Mouse (Mus musculus) layer of hippocampus, adult 8-10 months (tissue): ENCODE data around the gene Axl. TPM values are rescaled to one million over a fixed set of nuclear protein-coding genes. Genes with fewer than 3 reads are reported as not detected.

ENCODE experiments used
- DNase-seq, 2 experiments: peaks; one replicate each; pipeline ENCODE4 v3.0.0; 2022; ENCODE audit warnings: low spot score in 2 of 2
- total RNA-seq, 4 experiments: library from RNA; stranded (reverse); gene quantifications; 2 replicates each; pipeline ENCODE4 v1.2.4; 2022

Axl gene
- total RNA-seq: 10 to 100 TPM; 40.7 to 75.5 (median 58.6) TPM

DNA sequence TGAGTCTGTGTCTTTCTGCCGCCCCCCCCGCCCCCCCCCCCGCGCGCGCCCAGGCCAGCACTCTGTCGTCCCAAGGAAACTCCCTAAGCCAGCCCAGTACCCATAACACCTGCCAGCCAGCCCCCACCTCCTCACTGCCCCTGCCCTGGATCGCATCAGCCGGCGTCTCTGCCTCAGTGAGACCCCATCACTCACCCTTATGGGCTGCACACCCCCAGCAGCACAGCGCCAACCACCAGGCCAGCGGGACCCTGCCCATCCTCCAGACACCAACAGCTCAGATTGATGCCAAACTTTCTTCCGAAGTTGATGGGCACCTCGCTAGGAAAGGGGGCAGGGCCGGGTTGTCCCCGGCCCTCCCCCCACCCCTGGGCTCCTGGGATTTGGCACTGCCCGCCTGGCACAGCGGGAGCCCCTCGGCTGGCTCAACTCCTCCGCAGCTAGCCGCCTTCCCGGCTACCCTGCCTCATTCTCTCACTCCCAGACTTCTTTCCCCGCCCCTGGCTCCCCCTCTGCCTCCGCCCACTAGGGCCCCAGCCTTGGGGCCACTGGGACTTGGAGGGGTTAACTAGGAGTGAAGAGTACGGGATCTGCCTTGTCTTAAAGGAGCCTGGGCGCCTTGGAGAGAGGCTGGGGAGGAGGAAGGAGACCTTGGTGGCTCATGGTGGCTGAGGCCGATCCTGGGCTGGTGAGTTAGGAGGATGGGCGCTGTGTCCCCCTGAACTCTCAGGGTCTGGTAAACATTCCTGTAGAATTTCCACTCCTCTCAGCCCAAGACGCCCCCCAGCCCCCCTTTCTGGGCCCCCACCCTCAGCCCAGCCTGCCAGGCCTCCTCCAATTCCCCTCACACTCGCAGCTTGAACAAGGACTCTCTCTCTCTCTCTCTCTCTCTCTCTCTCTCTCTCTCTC, at the start of gene Axl:
Axl (minus strand) TSS at position 486 of the 909 bp plus-strand sequence.
- DNase-seq: peak; percentile 42 to 64

DNA sequence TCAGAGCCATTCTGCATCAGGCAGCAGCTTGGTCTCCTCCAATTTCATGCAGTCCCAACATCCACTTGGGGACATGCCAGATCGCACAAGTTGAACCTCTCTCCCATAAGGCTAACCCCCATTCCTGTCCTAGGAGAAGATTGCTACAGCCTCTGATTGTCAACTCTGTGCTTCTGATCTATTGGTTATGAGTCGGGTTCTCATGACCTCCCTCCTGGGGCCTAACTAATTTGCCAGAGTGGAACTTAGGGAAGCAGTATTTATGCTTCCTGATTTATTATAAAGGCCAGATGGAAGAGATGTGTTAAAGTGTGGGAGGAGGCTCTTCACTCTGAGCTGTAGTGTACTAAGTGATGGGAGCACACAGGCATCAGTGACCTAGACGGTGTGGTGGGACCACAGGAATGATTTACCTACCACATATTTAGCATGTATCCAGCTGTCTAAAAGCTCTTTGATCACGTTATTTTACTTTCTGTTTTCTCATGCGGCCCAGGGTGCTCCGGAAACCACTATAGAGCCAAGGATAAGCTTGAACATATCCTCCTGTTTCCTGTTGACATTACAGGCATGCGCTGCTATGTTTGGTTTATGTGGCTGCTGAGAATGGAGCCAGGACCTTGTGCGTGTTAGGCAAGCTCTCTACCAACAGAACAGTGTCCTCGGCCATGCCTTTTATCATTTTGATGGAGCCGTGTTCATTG, 46.8 kb upstream of the Axl start:
- DNase-seq: no peak

DNA sequence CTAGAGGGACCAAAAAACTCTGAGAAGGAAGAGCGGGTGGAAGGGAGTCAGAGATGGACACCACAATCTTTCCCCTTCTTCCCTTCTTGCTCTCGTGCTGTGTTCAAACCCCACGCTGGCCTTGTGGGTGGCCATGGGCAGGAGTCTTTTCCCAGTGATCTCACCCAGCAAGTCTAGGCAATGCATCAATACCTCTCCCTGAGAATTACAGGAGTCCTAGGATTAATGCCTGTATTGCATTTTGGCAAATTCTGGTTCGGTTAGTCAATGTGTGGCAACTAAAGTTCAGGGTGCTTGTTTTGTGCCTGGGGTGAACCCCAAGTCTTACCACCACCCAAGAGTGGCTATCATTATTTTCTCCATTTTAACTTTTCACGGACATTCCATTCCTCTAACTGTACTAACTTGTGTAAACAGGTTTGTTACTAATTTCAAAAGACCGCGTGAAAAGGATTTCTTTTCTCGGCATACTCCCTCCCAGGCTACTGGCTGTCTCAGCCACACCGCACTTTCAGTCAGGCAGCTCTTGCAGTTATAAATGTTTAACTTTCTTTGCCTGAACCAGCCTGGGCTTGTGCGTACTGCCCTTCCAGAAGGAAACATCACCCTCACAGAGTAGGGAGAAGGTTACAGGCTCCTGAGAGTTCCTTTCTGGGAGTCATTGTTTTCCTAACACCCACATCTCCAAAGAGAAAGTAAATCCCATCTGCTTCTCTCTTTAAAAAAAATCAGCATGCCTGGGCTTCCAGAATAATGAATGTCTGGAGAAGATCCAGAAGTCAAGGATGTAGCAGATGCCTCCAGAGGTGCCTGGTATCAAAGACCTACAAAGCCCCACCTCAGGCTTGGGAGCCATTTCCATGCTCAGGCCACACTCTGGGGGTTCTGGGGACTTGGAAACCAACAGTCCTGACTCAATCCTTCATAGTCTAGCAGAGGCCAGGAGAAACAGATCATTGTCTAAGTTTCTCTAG, 43.3 kb upstream of the Axl start:
- DNase-seq: no peak

DNA sequence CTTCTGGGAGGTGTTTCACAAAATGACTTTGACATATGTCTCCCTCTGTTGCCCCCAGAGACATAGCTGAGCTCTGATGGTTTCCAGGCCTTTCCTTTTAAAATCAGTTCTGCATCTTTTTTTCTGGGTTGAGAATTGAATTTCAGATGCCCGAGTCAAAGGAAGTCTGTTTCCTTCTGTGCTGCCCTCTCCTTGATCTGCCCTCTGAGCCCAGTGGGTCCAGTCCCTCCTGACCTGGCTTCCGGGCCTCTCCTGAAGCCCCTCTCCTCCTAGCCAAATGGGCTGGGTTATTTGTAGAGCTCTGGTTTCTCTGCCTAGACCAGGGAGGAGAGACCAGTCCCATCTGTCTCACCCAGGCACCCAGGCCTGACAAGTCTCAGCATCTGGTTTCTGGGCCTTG, 41.7 kb upstream of the Axl start:
- DNase-seq: no peak

DNA sequence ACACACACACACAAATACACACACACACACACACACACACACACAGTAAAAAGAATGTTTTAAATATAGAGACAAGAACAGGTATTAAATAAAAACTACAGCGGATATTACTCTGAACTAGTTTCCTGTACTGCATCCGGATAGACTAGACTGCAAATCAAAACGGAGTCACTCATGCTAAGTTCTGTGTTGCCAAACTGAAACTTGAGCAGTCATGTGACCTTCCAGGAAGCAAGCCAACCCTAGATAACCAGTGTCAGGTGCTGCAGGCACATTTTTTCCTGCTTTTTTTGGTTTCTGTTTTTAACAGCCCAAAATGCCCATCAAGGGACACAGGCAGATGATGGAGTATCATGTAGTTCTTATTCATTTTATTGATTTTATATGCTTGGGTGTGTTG, 38.7 kb upstream of the Axl start:
- no peak for DNase-seq

DNA sequence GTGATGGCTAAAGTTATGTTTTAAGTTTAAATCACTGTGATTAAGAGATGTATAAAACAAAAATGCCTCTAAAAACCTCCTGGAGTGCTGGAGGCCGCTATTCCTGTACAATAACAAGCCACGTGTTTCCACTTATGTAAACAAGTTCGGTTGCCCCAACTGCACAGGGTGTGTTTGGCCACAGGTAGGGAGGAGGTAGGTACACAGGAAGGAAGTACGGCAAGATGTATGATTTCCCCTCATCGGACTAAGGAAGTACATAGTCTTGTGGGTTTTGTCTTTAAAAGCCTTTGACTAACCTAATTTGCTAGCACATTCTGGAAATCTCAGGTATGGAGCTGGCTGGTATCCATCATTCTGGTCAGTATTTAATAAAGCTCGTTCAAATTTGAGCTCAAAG, 37.5 kb upstream of the Axl start:
- DNase-seq: no peak

DNA sequence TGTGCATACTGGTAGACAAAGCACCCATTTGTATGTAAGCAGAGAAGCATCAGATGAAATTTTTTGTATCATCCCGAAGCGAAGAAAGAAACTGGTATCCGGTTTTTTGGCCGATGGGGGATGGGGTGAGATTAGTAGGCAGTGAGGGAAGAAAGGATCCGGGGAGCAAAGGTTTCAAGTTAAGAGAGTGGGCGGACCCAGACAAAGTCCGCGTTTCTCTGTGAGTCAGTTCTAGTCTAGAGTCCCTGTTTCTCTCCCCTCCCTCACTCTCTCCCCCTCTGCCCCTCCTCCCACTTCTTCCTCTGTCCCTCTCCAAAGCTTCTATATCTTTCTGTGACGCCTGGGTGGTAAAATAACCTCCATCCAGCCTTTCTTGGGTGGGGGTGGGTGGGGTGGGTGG, 36.5 kb upstream of the Axl start:
- DNase-seq: no peak

DNA sequence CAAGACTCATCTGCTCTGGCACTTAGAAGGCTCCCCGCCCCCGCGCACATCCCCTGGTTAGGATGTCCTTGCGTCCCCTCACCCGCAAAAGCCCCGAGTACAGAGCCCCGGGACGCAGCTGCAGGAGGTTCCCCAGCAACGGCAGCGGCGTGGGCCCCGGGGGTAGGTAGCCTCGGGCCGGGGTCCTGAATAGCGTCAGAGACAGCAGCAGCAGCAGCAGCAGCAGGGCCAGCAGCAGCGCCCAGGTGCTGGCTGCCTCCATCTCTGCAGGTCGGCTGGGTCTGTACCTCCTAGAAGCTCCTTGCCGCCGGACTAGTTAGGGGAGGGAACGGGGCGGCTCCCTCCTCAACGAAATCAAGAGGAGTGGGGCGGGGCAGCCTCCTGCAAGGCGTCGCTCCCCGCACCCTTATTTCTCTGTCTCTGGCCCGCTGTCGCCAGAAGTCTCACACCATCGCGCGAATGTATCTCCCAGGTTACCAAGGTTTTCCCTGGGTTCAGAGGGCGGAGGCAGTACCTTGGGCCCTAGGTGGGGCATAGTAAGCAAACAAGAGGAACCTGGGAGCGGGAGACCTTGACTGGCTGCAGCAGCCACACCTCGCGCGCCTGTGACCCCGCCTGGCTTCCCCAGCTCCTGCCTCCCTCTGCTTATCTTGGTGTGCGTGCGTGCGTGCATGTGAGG, 27.9 kb upstream of the Axl start, which contains the start of gene Cyp2s1:
Cyp2s1 (minus strand) TSS at position 673 of the 679 bp plus-strand sequence.
- no peak for DNase-seq

DNA sequence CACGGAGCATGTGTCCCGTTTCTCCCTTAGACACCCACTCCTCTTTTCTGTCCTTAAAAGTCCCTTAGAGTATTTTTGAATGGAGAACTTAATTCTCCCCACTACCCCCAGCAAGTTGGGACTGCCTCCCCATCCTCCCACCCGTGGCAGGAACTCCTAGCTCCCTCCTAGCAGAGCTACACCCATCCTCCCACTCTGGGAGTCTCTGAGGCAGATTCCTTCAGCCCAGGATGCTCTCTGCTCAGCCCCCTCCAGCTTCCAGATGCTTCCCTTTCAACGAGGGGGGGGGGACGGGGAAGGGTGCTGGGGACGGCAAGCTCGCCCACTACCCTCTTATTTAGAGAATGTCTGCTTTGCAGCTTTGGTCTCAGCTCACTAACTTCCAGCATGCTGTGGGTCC, 27.1 kb upstream of the Axl start:
- no peak for DNase-seq

DNA sequence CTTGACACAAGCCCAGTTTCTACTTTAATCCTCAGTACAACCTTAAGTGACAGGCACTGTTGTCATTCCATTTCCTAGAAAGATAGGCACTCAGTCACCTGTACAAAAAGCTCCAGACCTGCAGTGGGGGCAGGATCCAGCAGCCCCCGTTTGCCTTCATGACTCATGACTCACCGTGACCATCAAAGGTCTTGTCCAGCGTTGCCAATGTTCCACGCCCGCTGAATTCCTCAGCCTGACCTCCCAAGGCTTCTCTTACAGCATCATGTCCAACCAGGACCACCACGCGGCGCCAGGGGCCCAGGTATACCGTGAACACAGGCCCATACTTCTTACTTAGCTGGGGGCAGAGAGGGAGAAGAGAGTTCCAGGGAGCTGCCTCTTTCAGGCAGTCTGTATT, 26.2 kb upstream of the Axl start:
- DNase-seq: no peak

DNA sequence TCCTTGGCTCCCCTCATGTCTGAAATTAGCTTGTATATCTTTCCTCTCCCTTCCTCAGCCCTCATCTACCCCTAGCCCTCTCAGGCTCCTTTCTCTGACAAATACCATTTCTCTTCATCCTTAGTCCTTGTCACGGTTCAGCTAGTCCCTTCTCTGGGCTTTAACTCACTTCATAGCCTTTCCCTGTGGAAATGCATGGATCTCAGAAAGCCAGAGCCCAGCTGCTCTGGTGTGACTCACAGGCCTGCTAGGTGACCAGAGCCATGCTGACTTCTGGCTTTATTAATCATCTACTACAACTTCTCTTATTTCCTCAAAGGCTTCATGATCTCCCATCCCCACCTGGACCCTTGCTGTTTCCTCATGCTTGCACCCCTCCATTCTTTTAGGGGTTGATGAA, 23.7 kb upstream of the Axl start:
- no peak for DNase-seq

DNA sequence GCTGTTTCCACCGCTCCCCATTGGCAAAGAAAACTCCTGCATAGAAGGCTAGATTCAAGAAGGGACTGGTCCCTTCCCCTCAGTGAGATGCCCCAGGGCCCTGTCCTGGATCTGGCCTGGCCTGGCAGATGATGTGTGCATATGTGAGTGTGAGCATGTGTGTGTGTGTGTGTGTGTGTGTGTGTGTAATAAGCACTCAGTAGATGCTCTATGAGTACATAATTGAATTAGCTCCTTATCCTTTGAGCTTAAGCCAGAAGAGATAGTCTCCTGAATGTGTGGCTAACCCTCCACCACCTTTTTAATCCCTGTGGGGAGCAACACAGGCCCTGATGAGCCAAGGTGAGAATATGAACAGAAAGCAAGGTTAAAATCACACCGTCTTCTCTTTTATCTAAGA, 23.2 kb upstream of the Axl start:
- DNase-seq: no peak

DNA sequence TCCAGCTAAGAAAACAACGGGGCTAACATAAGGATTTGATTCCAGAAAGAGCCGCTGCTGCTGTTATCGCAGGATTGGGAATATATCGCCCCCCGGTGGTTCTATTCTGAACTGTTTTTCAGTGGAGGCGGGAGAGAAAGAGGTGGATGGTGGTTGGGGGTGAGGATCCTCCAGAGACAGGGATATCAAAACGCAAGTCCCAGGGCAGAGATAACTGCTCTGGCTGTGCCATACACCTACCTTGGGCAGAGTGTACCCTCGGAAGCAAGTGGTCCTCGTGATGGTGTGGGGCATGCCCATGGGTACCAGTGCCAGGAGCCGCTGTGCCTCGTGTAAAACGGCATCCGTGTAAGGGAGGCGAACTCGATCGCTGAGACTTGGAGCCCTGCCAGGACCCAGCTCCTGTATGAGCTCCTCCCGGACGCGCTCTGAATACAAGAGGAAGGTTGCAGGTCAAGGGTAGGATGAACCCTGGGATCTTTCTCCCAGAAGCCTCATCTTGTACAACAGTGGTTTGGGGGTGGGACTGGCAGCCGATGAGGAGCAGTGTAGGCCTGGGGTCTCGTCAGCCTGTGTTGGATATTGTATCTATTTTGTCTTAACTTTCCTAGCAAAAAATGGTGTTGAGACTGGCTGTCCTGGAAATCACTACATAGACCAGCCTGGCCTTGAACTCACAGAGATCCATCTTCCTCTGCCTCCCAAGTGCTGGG, 17.3 kb upstream of the Axl start:
- DNase-seq: peak; percentile 61 to 81

DNA sequence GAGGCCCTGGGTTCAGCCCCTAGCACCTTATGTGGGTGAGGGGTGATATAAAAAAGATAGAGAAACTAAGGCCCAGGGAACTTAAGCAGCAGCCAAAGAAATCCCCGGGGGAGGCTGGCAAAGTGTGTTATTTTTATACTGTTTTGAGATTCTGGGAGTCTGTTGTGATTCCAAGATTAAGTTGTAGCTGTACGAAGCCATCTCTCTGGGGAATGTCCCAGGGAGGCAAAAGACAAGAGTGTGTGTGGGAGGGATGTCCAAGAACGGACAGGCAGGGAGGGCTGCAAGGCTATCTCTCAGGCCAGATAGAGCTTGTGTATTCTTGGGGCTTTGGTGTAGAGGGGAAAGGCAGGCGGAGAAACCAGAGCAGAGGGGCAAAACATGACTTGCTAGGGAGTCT, 16.3 kb upstream of the Axl start:
- DNase-seq: no peak

DNA sequence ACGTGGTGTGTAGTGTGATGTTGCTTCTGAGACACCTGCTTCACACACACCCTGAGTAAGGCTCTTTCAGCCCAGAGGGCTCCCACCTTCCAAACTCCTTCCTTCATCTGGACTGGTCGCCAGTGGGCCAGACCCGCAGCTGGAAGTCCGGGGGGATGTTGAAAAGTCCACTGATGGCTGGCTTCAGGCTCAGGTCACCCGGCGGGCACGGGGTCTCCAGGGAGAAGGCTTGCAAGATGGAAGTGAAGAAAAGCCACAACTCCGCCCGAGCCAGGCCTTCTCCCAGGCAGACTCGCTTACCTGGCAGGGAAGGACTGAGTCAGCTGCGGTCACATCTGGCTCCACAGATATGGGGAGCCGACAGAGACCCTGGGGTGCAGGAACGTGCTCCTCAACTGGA, 15.0 kb upstream of the Axl start:
- no peak for DNase-seq

DNA sequence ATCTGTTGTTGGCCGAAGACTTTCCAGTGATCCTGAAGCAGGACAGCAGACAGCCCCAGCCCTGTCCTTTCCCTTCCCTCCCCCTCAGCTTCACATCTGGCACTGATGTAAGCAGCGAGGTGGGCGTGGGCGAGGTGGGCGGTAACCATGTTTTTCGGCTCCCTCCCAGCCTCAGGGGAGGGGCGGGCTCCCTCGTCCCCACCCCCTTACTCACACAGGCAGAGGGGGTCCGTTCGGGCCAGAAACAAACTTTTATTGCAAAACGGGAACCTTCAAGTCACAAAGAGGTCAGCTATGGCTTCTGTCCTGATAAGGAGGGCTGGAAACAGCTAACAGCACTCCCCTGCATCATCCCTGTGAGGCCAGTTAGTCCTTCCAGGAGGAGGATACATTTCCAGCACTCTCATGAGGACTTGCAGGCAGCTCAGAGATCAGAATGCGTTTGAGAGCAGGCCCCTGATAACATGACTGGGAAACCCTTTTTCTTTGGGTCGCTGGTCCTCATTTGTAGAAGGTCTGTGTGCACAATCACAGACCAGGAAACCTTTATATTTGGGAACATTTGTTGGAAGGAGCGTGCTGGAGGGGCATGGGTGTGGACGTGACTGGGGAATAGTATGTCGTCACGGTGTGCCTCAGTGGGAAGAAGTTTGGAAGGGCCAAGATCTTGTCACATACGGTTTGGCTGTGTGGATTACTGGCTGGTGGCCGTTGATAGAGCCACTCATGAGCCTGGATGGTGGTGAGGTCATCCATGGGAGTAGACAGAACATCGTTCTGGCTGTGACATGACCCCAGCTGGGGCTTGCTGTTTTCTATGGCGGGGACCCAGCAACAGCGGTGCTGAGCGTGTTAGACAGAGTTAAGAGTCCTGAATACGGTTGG, 14.0 kb upstream of the Axl start:
- DNase-seq: no peak

DNA sequence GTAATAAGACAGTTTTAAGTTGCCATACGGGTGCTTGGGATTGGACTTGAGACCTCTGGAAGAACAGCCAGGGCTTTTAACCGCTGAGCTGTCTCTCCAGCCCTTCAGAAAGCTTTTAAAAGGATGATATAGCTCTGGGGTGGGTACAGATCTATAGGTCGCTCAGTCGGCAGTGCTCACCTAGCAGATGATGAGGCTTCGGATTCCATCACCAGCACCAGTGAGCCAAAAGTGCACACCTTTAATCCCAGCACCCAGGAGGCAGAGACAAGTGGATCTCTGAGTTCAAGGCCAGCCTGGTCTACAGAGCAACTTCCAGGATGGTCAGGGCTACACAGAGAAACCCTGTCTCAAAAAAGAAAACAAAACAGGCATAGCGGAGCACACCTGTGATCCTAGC, 12.5 kb upstream of the Axl start:
- no peak for DNase-seq

DNA sequence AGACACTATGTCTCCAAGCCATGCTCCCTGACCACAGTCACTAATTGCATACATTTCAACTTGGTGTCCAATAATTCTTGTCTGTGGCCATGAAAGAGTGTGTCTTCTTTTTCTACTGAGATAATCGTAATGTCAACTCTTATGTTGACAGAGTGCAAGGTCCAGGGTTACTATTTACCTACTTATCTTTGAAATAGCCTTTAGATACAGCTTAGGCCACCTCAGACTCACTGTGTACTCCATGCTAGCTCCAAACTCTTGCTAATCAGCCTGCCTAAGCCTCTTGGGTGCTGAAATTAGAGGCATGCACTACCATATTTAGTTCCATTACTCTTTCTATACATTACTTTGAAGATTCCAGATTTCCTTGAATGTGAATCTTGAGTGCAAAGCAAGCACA, 10.9 kb upstream of the Axl start:
- DNase-seq: no peak

DNA sequence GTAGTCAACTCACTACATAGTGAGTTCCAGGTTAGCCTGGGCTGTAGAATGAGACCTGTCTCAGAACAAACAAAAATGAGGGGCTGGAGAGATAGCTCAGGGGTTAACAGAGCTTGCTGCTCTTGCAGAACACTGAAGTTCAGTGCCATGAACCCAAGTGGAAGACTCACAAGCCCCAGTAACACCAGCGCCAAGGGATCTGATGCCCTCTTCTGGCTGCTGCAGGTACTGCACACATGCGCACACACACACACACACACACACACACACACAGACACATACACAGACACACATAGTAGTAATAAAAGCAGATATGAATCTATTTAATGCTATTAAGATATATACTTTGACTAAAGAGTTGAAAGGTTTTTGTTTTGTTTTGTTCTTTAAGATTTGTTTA, 10.0 kb upstream of the Axl start:
- no peak for DNase-seq
